10 mouse cellular contexts compared by ENCODE assay signal in genomic region chr12:73201587-73201986, GRCm38 (mm10).
DNase-seq lines count a peak whose midpoint lies in the region; ATAC-seq lines count a peak whose summit lies in the region.
"Had no signal": no experiment of that assay in that cellular context is flagged by ENCODE, and none has a peak within 500 bp of the region (broad histone marks: within the 10 kb centered on the region; RNA-seq: fewer than 3 reads in every experiment).

No protein-coding gene starts in this region.

- no peaks in the 10 kb centered on the region for H3K9me3 ChIP-seq in forebrain, embryonic 13.5 days (replicated peaks)
- no peaks in the 10 kb centered on the region for H3K9me3 ChIP-seq in hindbrain, embryonic 14.5 days (ENCODE audit: control insufficient read depth, low read length)

- 47% methylated on average over 3 of the region's 3 CpGs for WGBS in forebrain, embryonic 13.5 days
- WGBS in hindbrain, embryonic 14.5 days, result 47% methylated on average over 3 of the region's 3 CpGs

- no peaks in the 10 kb centered on the region for H3K27me3 ChIP-seq in splenic B cell, adult 2 months (ENCODE audit: control insufficient read depth, insufficient read depth, low read length, poor library complexity, severe bottlenecking)
- no peaks in the 10 kb centered on the region for H3K27me3 ChIP-seq in forebrain, embryonic 13.5 days
- H3K27me3 ChIP-seq in hindbrain, embryonic 14.5 days (ENCODE audit: control insufficient read depth, insufficient read depth, low read length), result no peaks in the 10 kb centered on the region

- H3K4me3 ChIP-seq in forebrain, embryonic 13.5 days, result no peak overlapping the region
- H3K4me3 ChIP-seq in hindbrain, embryonic 14.5 days (replicated peaks; ENCODE audit: low read length), result no peak overlapping the region
- H3K4me3 ChIP-seq: erythroblast, embryonic 14.5 days had no signal

- no peaks in the 10 kb centered on the region for H3K36me3 ChIP-seq in splenic B cell, adult 2 months (ENCODE audit: control insufficient read depth, insufficient read depth, low read length, poor library complexity, severe bottlenecking)
- H3K36me3 ChIP-seq in forebrain, embryonic 13.5 days (ENCODE audit: poor library complexity, severe bottlenecking), result no peaks in the 10 kb centered on the region
- H3K36me3 ChIP-seq in hindbrain, embryonic 14.5 days (replicated peaks; ENCODE audit: control insufficient read depth, insufficient read depth), result no peaks in the 10 kb centered on the region

- H3K27ac ChIP-seq in forebrain, embryonic 13.5 days, result no peak overlapping the region
- H3K27ac ChIP-seq in hindbrain, embryonic 14.5 days, result no peak overlapping the region

- H3K4me1 ChIP-seq in forebrain, embryonic 13.5 days, result 0 out of 2 replicates have a peak, but pooled peaks cover 2% of the 10 kb centered on the region
- H3K4me1 ChIP-seq in hindbrain, embryonic 14.5 days (replicated peaks; ENCODE audit: control insufficient read depth, insufficient read depth, low read length), result no peaks in the 10 kb centered on the region

- peak; percentile 43 for DNase-seq in embryo, embryonic 10 days (ENCODE audit: low spot score)
- no peak for DNase-seq in embryo, embryonic 11 days
- DNase-seq in lung, adult 18-20 months, result peak; percentile 28 to 55
- DNase-seq in lung, postnatal 14 days, result no peak
- peak; percentile 73 for DNase-seq in splenic B cell, adult 2 months (ENCODE audit: low read depth, low spot score)
- DNase-seq in hindbrain, embryonic 14.5 days (ENCODE audit: low spot score), result no peak

- H3K9ac ChIP-seq in forebrain, embryonic 13.5 days, result no peak overlapping the region
- H3K9ac ChIP-seq in hindbrain, embryonic 14.5 days, result no peak overlapping the region

- no peak overlapping the region for H3K4me2 ChIP-seq in forebrain, embryonic 13.5 days
- no peak overlapping the region for H3K4me2 ChIP-seq in hindbrain, embryonic 14.5 days (replicated peaks)

- peak; percentile 98 for ATAC-seq in granulocyte monocyte progenitor cell, adult 5-6 weeks (replicated peaks; ENCODE audit: poor library complexity, severe bottlenecking)
- ATAC-seq in forebrain, embryonic 13.5 days, result no peak
- no peak for ATAC-seq in hindbrain, embryonic 14.5 days (ENCODE audit: low FRiP score)
- ATAC-seq: intestine, postnatal 0 days had no signal

Comparison
In these comparisons a context has a peak if more than half of its experiments do, and no peak if none do; other contexts are left out.
1. DNase-seq: peak in embryo, embryonic 10 days (single experiment), lung, adult 18-20 months (2 of 2) and splenic B cell, adult 2 months (single experiment); none in embryo, embryonic 11 days (single experiment), lung, postnatal 14 days (single experiment) and hindbrain, embryonic 14.5 days (single experiment).